Mouse (Mus musculus): ENCODE data around the gene Gm20388.

DNA sequence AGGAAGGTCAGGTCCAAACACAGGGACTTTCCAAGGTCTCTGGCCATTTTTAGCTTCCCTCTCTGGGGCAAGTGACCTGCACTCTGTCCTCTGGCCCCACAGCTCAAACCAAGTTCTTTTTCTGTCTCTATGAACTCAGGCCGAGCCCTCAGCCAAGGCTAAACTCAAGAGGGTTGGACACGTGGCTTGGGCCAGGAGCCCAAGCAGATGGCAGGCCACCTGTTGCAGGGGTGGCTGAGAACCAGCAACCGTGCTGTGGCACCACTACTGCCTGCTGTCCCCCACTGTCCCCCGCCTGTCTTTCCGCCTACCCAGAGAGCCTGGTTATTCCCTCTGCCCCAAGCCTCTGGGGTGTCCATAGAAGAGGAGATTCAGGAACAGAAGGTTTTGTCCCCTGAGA is 303.3 kb downstream of the Gm20388 start:
- TF ChIP-seq CTCF (IDR thresholded peaks at IDR 0.05; ENCODE audit: low read depth, low read length) (no peak), TAL1 (conservative IDR thresholded peaks at IDR 0.05; ENCODE audit: low read depth, low read length) (no peak), POLR2AphosphoS5 (IDR thresholded peaks at IDR 0.05; ENCODE audit: insufficient replicate concordance, low read depth, low read length) (no peak), GATA1 (IDR thresholded peaks at IDR 0.05; ENCODE audit: borderline replicate concordance, low read length) (no peak)

Data from G1E (cell line).